Mouse (Mus musculus) intestine, embryonic 14.5 days (tissue): ENCODE data around the gene Asap2. TPM values are rescaled to one million over a fixed set of nuclear protein-coding genes. Genes with fewer than 3 reads are reported as not detected.

ENCODE experiments used
- ATAC-seq: fragments of 200-750 bp; cut with Nextera tagmentation; replicated peaks from 2 replicates; pipeline ENCODE4 v1.8.0; 2017; ENCODE audit warnings: low read depth, moderate number of reproducible peaks, moderate TSS enrichment, moderate library complexity; ENCODE audit not compliant: low FRiP score, low TSS enrichment
- DNase-seq: peaks from one replicate; pipeline ENCODE4 v3.0.0-alpha.2; 2018; ENCODE audit warnings: low spot score
- H3K27ac ChIP-seq: fragments of 300-500 bp; sonication (generic); 2 replicates; pipeline ENCODE4 v1.5.1; 2014; ENCODE audit warnings: low read depth, mild to moderate bottlenecking, control low read depth
- H3K27me3 ChIP-seq: fragments of 300-500 bp; sonication (generic); replicated peaks from 2 replicates; pipeline ENCODE4 v1.6.1; 2014; ENCODE audit warnings: low read length, control low read depth; ENCODE audit not compliant: control insufficient read depth, insufficient read depth
- H3K36me3 ChIP-seq: fragments of 300-500 bp; sonication (generic); 2 replicates; pipeline ENCODE4 v1.6.1; 2014; ENCODE audit warnings: low read length, control low read depth; ENCODE audit not compliant: control insufficient read depth, insufficient read depth
- H3K4me1 ChIP-seq: fragments of 300-500 bp; sonication (generic); replicated peaks from 2 replicates; pipeline ENCODE4 v1.6.1; 2014; ENCODE audit warnings: low read length, control low read depth, mixed read lengths; ENCODE audit not compliant: control insufficient read depth, insufficient read depth
- H3K4me2 ChIP-seq: fragments of 300-500 bp; sonication (generic); 2 replicates; pipeline ENCODE4 v1.6.1; 2014; ENCODE audit warnings: low read length
- H3K4me3 ChIP-seq: fragments of 300-500 bp; sonication (generic); 2 replicates; pipeline ENCODE4 v1.5.1; 2014; ENCODE audit warnings: low read depth, low read length, control low read depth, mixed read lengths
- H3K9ac ChIP-seq: fragments of 300-500 bp; sonication (generic); 2 replicates; pipeline ENCODE4 v1.6.1; 2014; ENCODE audit warnings: mild to moderate bottlenecking, low read length
- H3K9me3 ChIP-seq: fragments of 300-500 bp; sonication (generic); 2 replicates; pipeline ENCODE4 v1.6.1; 2016; ENCODE audit warnings: low read length, control low read depth; ENCODE audit not compliant: control insufficient read depth
- WGBS: fragments of 180-500 bp; shearing (Covaris S2); extraction: QIAGEN DNeasy Blood & Tissue Kit; methylation state at CpG from one replicate; pipeline ENCODE4 v1.1.7; 2014; 5-methylcytosine and 5-hydroxymethylcytosine counted together
- polyA plus RNA-seq: library from polyadenylated mRNA; unstranded; fragments of >200 nt; fragmentation: Nextera tagmentation; extraction: Ambion mirVana; gene quantifications from 2 replicates; pipeline ENCODE4 v1.2.1, GENCODE M21; 2014

The Asap2 gene
- polyA plus RNA-seq, 1 experiment from 2014 or later: 10.2 TPM

- H3K9me3 ChIP-seq: no peaks in the 10 kb centered on the region
- 43% methylated on average over 11 of the region's 11 CpGs for WGBS
- H3K4me3 ChIP-seq: no peak overlapping the region
- H3K36me3 ChIP-seq: peaks cover 18% of the 10 kb centered on the region
- ATAC-seq (peak; percentile 36), DNase-seq (no peak)
- peak overlapping the region; percentile 40 for H3K27ac ChIP-seq
- no peak overlapping the region for H3K4me2 ChIP-seq
- H3K27me3 ChIP-seq: no peaks in the 10 kb centered on the region
- H3K9ac ChIP-seq: no peak overlapping the region
- H3K4me1 ChIP-seq: peaks cover 22% of the 10 kb centered on the region
These were observed 214.5 kb downstream of the Asap2 start for GRCm38 (mm10) chr12:21204701-21205312.

- ATAC-seq (0 out of 2 replicates have a peak, but pooled peaks have one; percentile 20), DNase-seq (no peak)
These were observed 215.5 kb downstream of the Asap2 start for GRCm38 (mm10) chr12:21205799-21206198.

DNA sequence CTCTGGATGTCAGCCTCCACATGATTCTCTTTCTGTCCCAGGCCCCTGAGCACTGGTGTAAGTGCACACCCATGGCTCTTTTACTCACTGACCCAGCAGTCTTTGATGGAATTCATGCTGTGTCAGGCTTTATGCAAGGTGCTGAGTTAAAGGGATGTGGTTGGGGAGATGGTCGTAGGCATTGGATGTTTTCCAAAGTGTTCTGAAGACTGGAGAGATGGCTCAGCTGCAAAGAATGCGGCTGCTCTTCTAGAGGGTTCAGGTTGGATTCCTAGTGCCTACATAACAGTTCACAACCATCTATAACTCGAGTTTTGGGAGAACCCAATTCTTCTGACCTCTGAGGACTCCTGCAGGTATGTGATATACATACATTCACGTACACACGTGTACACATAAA lies 217.2 kb downstream of the Asap2 start:
- DNase-seq (no peak), ATAC-seq (no peak)
- Histone ChIP-seq H3K27me3 (no peaks in the 10 kb centered on the region), H3K36me3 (peaks cover 18% of the 10 kb centered on the region), H3K27ac (no peak overlapping the region), H3K4me3 (no peak overlapping the region), H3K9ac (no peak overlapping the region), H3K4me1 (peaks cover 22% of the 10 kb centered on the region), H3K4me2 (no peak overlapping the region), H3K9me3 (no peaks in the 10 kb centered on the region)
- 91% methylated on average over 5 of the region's 5 CpGs for WGBS

More at GRCm38 (mm10) chr12:21205799-21206198, 215.5 kb downstream of the Asap2 start:
- Histone ChIP-seq H3K4me3 (no peak overlapping the region), H3K27ac (0 out of 2 replicates have a peak overlapping the region, but pooled peaks have one; percentile 8), H3K9me3 (no peaks in the 10 kb centered on the region), H3K36me3 (peaks cover 18% of the 10 kb centered on the region), H3K9ac (no peak overlapping the region), H3K27me3 (no peaks in the 10 kb centered on the region), H3K4me1 (peaks cover 22% of the 10 kb centered on the region), H3K4me2 (no peak overlapping the region)
- WGBS: 77% methylated on average over 4 of the region's 4 CpGs

- WGBS: 77% methylated on average over 11 of the region's 11 CpGs
- no peak for ATAC-seq
- H3K27me3 ChIP-seq: no peaks in the 10 kb centered on the region
- DNase-seq: no peak
- no peak overlapping the region for H3K4me3 ChIP-seq
- H3K9ac ChIP-seq: no peak overlapping the region
- peaks cover 22% of the 10 kb centered on the region for H3K4me1 ChIP-seq
- no peak overlapping the region for H3K27ac ChIP-seq
- peaks cover 18% of the 10 kb centered on the region for H3K36me3 ChIP-seq
- H3K9me3 ChIP-seq: no peaks in the 10 kb centered on the region
- no peak overlapping the region for H3K4me2 ChIP-seq
These were observed 218.0 kb downstream of the Asap2 start for GRCm38 (mm10) chr12:21208172-21208795.

GRCm38 (mm10) chr12:21209273-21209672 lies 219.0 kb downstream of the Asap2 start:
- Histone ChIP-seq H3K4me1 (peaks cover 15% of the 10 kb centered on the region), H3K4me3 (no peak overlapping the region), H3K4me2 (no peak overlapping the region), H3K27me3 (no peaks in the 10 kb centered on the region), H3K36me3 (peaks cover 18% of the 10 kb centered on the region), H3K9me3 (no peaks in the 10 kb centered on the region), H3K9ac (no peak overlapping the region), H3K27ac (peak overlapping the region; percentile 43; the same call in 1 of the 2 replicates)
- ATAC-seq: peak; percentile 60
- WGBS: 74% methylated on average over 10 of the region's 10 CpGs
- no peak for DNase-seq

DNA sequence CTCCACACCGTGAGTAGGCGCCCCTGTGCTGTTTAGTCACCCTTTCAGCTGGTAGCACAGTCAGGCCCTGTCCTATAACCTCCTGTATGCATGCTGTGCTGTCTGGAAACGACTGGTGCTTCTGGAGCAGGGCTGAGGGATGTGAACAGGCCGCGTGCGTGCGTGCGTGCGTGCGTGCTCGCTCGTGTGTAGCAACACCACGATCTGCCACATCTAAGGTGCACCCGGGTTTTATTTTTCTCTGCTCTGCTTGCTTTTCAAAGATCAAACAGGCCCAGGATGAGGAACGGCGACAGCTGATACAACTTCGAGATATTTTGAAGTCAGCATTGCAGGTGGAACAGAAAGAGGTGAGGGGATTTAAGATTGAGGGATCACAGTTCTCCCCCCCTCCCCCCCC lies 222.6 kb downstream of the Asap2 start:
- Histone ChIP-seq H3K4me3 (no peak overlapping the region), H3K4me1 (no peaks in the 10 kb centered on the region), H3K4me2 (no peak overlapping the region), H3K27me3 (no peaks in the 10 kb centered on the region), H3K27ac (no peak overlapping the region), H3K9me3 (no peaks in the 10 kb centered on the region), H3K9ac (no peak overlapping the region), H3K36me3 (peaks cover 12% of the 10 kb centered on the region)
- DNase-seq (no peak), ATAC-seq (no peak)
- WGBS: 91% methylated on average over 17 of the region's 17 CpGs

GRCm38 (mm10) chr12:21214551-21215165 lies 224.4 kb downstream of the Asap2 start:
- peaks cover 19% of the 10 kb centered on the region for H3K36me3 ChIP-seq
- no peaks in the 10 kb centered on the region for H3K27me3 ChIP-seq
- no peak overlapping the region for H3K4me2 ChIP-seq
- no peaks in the 10 kb centered on the region for H3K9me3 ChIP-seq
- no peak overlapping the region for H3K27ac ChIP-seq
- no peak for ATAC-seq
- no peak overlapping the region for H3K9ac ChIP-seq
- H3K4me1 ChIP-seq: no peaks in the 10 kb centered on the region
- DNase-seq: no peak
- H3K4me3 ChIP-seq: no peak overlapping the region
- WGBS: 88% methylated on average over 8 of the region's 8 CpGs

DNA sequence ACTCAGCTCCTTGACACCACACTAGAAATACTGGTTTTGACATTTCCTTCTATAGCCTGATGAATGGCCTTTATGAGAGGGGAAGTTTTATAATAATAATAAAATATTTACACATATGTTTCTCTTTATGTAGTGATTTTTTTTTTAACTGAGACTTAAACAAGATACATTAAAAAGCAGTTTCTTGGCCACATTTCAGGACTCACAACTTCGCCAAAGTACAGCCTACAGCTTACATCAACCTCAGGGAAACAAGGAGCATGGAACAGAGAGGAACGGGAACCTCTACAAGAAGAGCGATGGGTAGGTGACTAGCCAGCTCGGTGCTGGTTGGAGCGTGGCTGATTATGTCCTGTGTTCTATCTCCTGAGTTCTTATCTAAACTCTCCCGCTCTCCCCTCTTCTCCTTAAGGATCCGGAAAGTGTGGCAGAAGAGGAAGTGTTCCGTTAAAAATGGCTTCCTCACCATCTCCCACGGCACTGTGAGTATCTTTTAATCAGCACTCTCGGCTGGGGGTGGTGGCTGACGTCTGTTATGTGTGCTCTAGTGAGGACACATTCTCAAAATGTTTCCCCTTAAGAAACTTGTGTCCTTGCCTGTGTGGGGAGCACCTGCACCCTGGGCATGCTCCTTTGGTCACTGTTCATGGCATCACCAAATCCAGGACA lies 227.7 kb downstream of the Asap2 start:
- WGBS: 80% methylated on average over 11 of the region's 11 CpGs
- Histone ChIP-seq H3K4me3 (no peak overlapping the region), H3K27ac (no peak overlapping the region), H3K4me1 (no peaks in the 10 kb centered on the region), H3K27me3 (no peaks in the 10 kb centered on the region), H3K9ac (no peak overlapping the region), H3K4me2 (no peak overlapping the region), H3K9me3 (no peaks in the 10 kb centered on the region), H3K36me3 (peaks cover 23% of the 10 kb centered on the region)
- DNase-seq (no peak), ATAC-seq (no peak)
